Mouse (Mus musculus) layer of hippocampus, adult 18-20 months (tissue): ENCODE results near the gene Cptp. TPM values are rescaled to one million over a fixed set of nuclear protein-coding genes. Genes with fewer than 3 reads are reported as not detected.

Source experiments
- microRNA-seq, 2 experiments: library from miRNA; unstranded; fragments of <30 nt; microRNA quantifications; one replicate each; pipeline ENCODE4 v1.2.0; 2021
- total RNA-seq, 2 experiments: library from RNA; stranded (reverse); gene quantifications; 2 replicates each; pipeline ENCODE4 v1.2.3; 2021

Gene Cptp
- total RNA-seq, 2 experiments from 2014 or later = 31.9 to 33.2 TPM

Small RNAs within 50 kb of the gene (microRNA-seq; reads per million reads assigned to microRNA genes)
- gene Gm22991 = 0 reads per million in 2 experiments

Other genes starting within 250 kb of the Cptp start
- 10 to 100 TPM; 45.3 to 47.0 TPM for gene Cdk11b, start 244.6 kb downstream of the Cptp start, total RNA-seq
- not detected for gene Gm10563, start 224.0 kb downstream of the Cptp start, total RNA-seq
- 1 to 10 TPM; 2.8 to 4.2 TPM for gene Mmp23, start 216.1 kb downstream of the Cptp start, total RNA-seq
- 100 to 1,000 TPM; 106 to 112 TPM for gene Mib2, start 200.2 kb downstream of the Cptp start, total RNA-seq
- gene Fndc10, start 175.1 kb downstream of the Cptp start, total RNA-seq = 10 to 100 TPM; 23.3 to 23.5 TPM
- 10 to 100 TPM; 81.4 to 89.1 TPM for gene Ssu72, start 164.6 kb downstream of the Cptp start, total RNA-seq
- gene Tmem240, start 134.6 kb downstream of the Cptp start, total RNA-seq = 10 to 100 TPM; 35.8 to 39.5 TPM
- 10 to 100 TPM; 50.6 to 50.9 TPM for gene Atad3a, start 108.3 kb downstream of the Cptp start, total RNA-seq
- 10 to 100 TPM; 10.4 to 11.9 TPM for gene Vwa1, start 94.7 kb downstream of the Cptp start, total RNA-seq
- 10 to 100 TPM; 25.6 to 30.8 TPM for gene Tmem88b, start 83.6 kb downstream of the Cptp start, total RNA-seq
- not detected for gene Ankrd65, start 79.0 kb downstream of the Cptp start, total RNA-seq
- gene Mrpl20, start 66.6 kb downstream of the Cptp start, total RNA-seq = 10 to 100 TPM; 74.7 to 91.6 TPM
- gene Ccnl2, start 57.0 kb downstream of the Cptp start, total RNA-seq = 10 to 100 TPM; 70.4 to 79.3 TPM
- gene Aurkaip1, start 38.2 kb downstream of the Cptp start, total RNA-seq = 100 to 1,000 TPM in 1 of 2 experiments, 10 to 100 TPM in 1; 97.4 to 106 TPM
- 1 to 10 TPM; 5.6 to 6.9 TPM for gene Mxra8, start 29.8 kb downstream of the Cptp start, total RNA-seq
- gene Dvl1, start 22.0 kb downstream of the Cptp start, total RNA-seq = 10 to 100 TPM; 85.4 to 86.9 TPM
- gene Tas1r3, start 6.1 kb downstream of the Cptp start, total RNA-seq = under 1 TPM; 0.30 to 0.35 TPM
- 10 to 100 TPM; 29.0 to 33.8 TPM for gene Ints11, start 106 bp upstream of the Cptp start, total RNA-seq
- 10 to 100 TPM; 45.8 to 54.9 TPM for gene Pusl1, start 22.3 kb upstream of the Cptp start, total RNA-seq
- 100 to 1,000 TPM; 105 to 120 TPM for gene Acap3, start 22.4 kb upstream of the Cptp start, total RNA-seq
- gene Ube2j2, start 74.4 kb upstream of the Cptp start, total RNA-seq = 10 to 100 TPM; 68.2 to 70.8 TPM
- gene C1qtnf12, start 92.9 kb upstream of the Cptp start, total RNA-seq = 10 to 100 TPM; 15.7 to 16.8 TPM
- 10 to 100 TPM in 1 of 2 experiments, 1 to 10 TPM in 1; 9.3 to 10.3 TPM for gene B3galt6, start 123.2 kb upstream of the Cptp start, total RNA-seq
- 100 to 1,000 TPM; 202 to 203 TPM for gene Sdf4, start 123.4 kb upstream of the Cptp start, total RNA-seq
- 1 to 10 TPM in 1 of 2 experiments, under 1 TPM in 1; 0.94 to 1.4 TPM for gene Tnfrsf4, start 144.4 kb upstream of the Cptp start, total RNA-seq
- gene Tnfrsf18, start 156.7 kb upstream of the Cptp start, total RNA-seq = not detected
- under 1 TPM; 0.33 to 0.35 TPM for gene Ttll10, start 190.0 kb upstream of the Cptp start, total RNA-seq
- 10 to 100 TPM; 24.9 to 27.2 TPM for gene 9430015G10Rik, start 240.5 kb upstream of the Cptp start, total RNA-seq